Mouse (Mus musculus) kidney, embryonic 14.5 days (tissue): Measurements from ENCODE around the gene Mrps30. TPM values are rescaled to one million over a fixed set of nuclear protein-coding genes. Genes with fewer than 3 reads are reported as not detected.

Experiments
- ATAC-seq: fragments of 200-750 bp; cut with Nextera tagmentation; 2 replicates; pipeline ENCODE4 v1.8.0; 2017; ENCODE audit warnings: moderate number of reproducible peaks, mild to moderate bottlenecking, moderate TSS enrichment, moderate library complexity; ENCODE audit not compliant: low FRiP score, low TSS enrichment
- H3K27ac ChIP-seq: fragments of 300-500 bp; sonication (generic); 2 replicates; pipeline ENCODE4 v1.5.1; 2014; ENCODE audit warnings: low read depth, mild to moderate bottlenecking, low read length, moderate library complexity, mixed read lengths
- H3K27me3 ChIP-seq: fragments of 300-500 bp; sonication (generic); 2 replicates; pipeline ENCODE4 v1.6.1; 2014; ENCODE audit warnings: mild to moderate bottlenecking, low read length; ENCODE audit not compliant: control insufficient read depth, insufficient read depth
- H3K36me3 ChIP-seq: fragments of 300-500 bp; sonication (generic); 2 replicates; pipeline ENCODE4 v1.6.1; 2014; ENCODE audit warnings: low read length, mixed read lengths; ENCODE audit not compliant: control insufficient read depth, insufficient read depth
- H3K4me1 ChIP-seq: fragments of 300-500 bp; sonication (generic); 2 replicates; pipeline ENCODE4 v1.6.1; 2014; ENCODE audit warnings: low read length, mixed read lengths; ENCODE audit not compliant: control insufficient read depth, insufficient read depth
- H3K4me2 ChIP-seq: fragments of 300-500 bp; sonication (generic); replicated peaks from 2 replicates; pipeline ENCODE4 v1.6.1; 2014; ENCODE audit warnings: low read depth, mild to moderate bottlenecking, low read length
- H3K4me3 ChIP-seq: fragments of 300-500 bp; sonication (generic); 2 replicates; pipeline ENCODE4 v1.5.1; 2014; ENCODE audit warnings: mild to moderate bottlenecking, low read length
- H3K9ac ChIP-seq: fragments of 300-500 bp; sonication (generic); 2 replicates; pipeline ENCODE4 v1.6.1; 2014; ENCODE audit warnings: low read depth, mild to moderate bottlenecking, low read length, moderate library complexity
- H3K9me3 ChIP-seq: fragments of 300-500 bp; sonication (generic); 2 replicates; pipeline ENCODE4 v1.6.1; 2016; ENCODE audit warnings: low read length; ENCODE audit not compliant: control insufficient read depth
- WGBS: fragments of 180-500 bp; shearing (Covaris S2); extraction: QIAGEN DNeasy Blood & Tissue Kit; methylation state at CpG from one replicate; pipeline ENCODE4 v1.1.7; 2014; 5-methylcytosine and 5-hydroxymethylcytosine counted together
- polyA plus RNA-seq: library from polyadenylated mRNA; unstranded; fragments of >200 nt; fragmentation: Nextera tagmentation; extraction: Ambion mirVana; gene quantifications from 2 replicates; pipeline ENCODE4 v1.2.1, GENCODE M21; 2014

Mrps30 gene
- polyA plus RNA-seq, 1 experiment from 2014 or later, result 41.4 TPM

GRCm38 (mm10) chr13:118380381-118380780, 6.7 kb downstream of the Mrps30 start:
- Histone ChIP-seq H3K36me3 (peaks cover 57% of the 10 kb centered on the region), H3K4me1 (no peaks in the 10 kb centered on the region; the same call in 1 of the 2 replicates), H3K4me2 (no peak overlapping the region), H3K27ac (no peak overlapping the region), H3K9me3 (no peaks in the 10 kb centered on the region), H3K9ac (no peak overlapping the region), H3K27me3 (no peaks in the 10 kb centered on the region), H3K4me3 (no peak overlapping the region)
- peak; percentile 74 for ATAC-seq
- WGBS, result 32% methylated on average over 10 of the region's 10 CpGs

GRCm38 (mm10) chr13:118379155-118379554, 7.9 kb downstream of the Mrps30 start:
- Histone ChIP-seq H3K36me3 (peaks cover 48% of the 10 kb centered on the region), H3K4me2 (no peak overlapping the region), H3K4me3 (no peak overlapping the region), H3K27me3 (no peaks in the 10 kb centered on the region), H3K4me1 (no peaks in the 10 kb centered on the region), H3K9me3 (no peaks in the 10 kb centered on the region), H3K9ac (no peak overlapping the region), H3K27ac (no peak overlapping the region)
- ATAC-seq, result no peak
- WGBS, result 80% methylated on average over 1 of the region's 1 CpGs

GRCm38 (mm10) chr13:118372871-118373270, 14.2 kb downstream of the Mrps30 start:
- WGBS, result 76% methylated on average over 4 of the region's 4 CpGs
- H3K27me3 ChIP-seq, result no peaks in the 10 kb centered on the region
- no peak overlapping the region for H3K4me3 ChIP-seq
- no peaks in the 10 kb centered on the region for H3K9me3 ChIP-seq
- no peaks in the 10 kb centered on the region for H3K4me1 ChIP-seq
- H3K36me3 ChIP-seq, result peaks cover 8% of the 10 kb centered on the region
- H3K27ac ChIP-seq, result no peak overlapping the region
- H3K4me2 ChIP-seq, result no peak overlapping the region
- no peak overlapping the region for H3K9ac ChIP-seq
- no peak for ATAC-seq

GRCm38 (mm10) chr13:118365774-118366173, 21.3 kb downstream of the Mrps30 start:
- Histone ChIP-seq H3K27ac (no peak overlapping the region), H3K9me3 (no peaks in the 10 kb centered on the region), H3K36me3 (no peaks in the 10 kb centered on the region), H3K4me3 (no peak overlapping the region), H3K27me3 (no peaks in the 10 kb centered on the region), H3K9ac (no peak overlapping the region), H3K4me2 (no peak overlapping the region), H3K4me1 (no peaks in the 10 kb centered on the region)
- 76% methylated on average over 1 of the region's 1 CpGs for WGBS
- ATAC-seq, result no peak

GRCm38 (mm10) chr13:118363342-118363741, 23.7 kb downstream of the Mrps30 start:
- Histone ChIP-seq H3K27me3 (no peaks in the 10 kb centered on the region), H3K9me3 (no peaks in the 10 kb centered on the region), H3K4me1 (no peaks in the 10 kb centered on the region), H3K9ac (no peak overlapping the region), H3K36me3 (no peaks in the 10 kb centered on the region), H3K27ac (no peak overlapping the region), H3K4me3 (no peak overlapping the region), H3K4me2 (no peak overlapping the region)
- 90% methylated on average over 6 of the region's 6 CpGs for WGBS
- no peak for ATAC-seq

GRCm38 (mm10) chr13:118350870-118351269, 36.2 kb downstream of the Mrps30 start:
- Histone ChIP-seq H3K4me2 (no peak overlapping the region), H3K36me3 (no peaks in the 10 kb centered on the region), H3K4me1 (no peaks in the 10 kb centered on the region), H3K9ac (no peak overlapping the region), H3K27ac (no peak overlapping the region), H3K4me3 (no peak overlapping the region), H3K27me3 (no peaks in the 10 kb centered on the region), H3K9me3 (no peaks in the 10 kb centered on the region)
- ATAC-seq, result no peak
- WGBS, result 90% methylated on average over 10 of the region's 10 CpGs

- Histone ChIP-seq H3K9ac (no peak overlapping the region), H3K4me2 (no peak overlapping the region), H3K4me1 (no peaks in the 10 kb centered on the region), H3K36me3 (no peaks in the 10 kb centered on the region), H3K27ac (no peak overlapping the region), H3K27me3 (no peaks in the 10 kb centered on the region), H3K9me3 (no peaks in the 10 kb centered on the region), H3K4me3 (no peak overlapping the region)
- no peak for ATAC-seq
- 20% methylated on average over 10 of the region's 10 CpGs for WGBS
Observed at GRCm38 (mm10) chr13:118350257-118350656, 36.8 kb downstream of the Mrps30 start.

Other genes with a start within 250 kb of the Mrps30 start
- gene B430218F22Rik, start 622 bp downstream of the Mrps30 start, polyA plus RNA-seq, result 0.41 and 1.2 TPM in 2 replicates